Mouse (Mus musculus) forebrain, embryonic 10.5 days (tissue): ENCODE data around the gene Nfasc. TPM values are rescaled to one million over a fixed set of nuclear protein-coding genes. Genes with fewer than 3 reads are reported as not detected.

ENCODE experiments used
- DNase-seq: peaks from one replicate; pipeline ENCODE4 v3.0.0-alpha.2; 2017; ENCODE audit warnings: low spot score; ENCODE audit errors: extremely low spot score
- H3K27ac ChIP-seq: fragments of 300-500 bp; sonication (generic); 2 replicates; pipeline ENCODE4 v1.5.1; 2016; ENCODE audit warnings: mild to moderate bottlenecking
- H3K27me3 ChIP-seq: fragments of 300-500 bp; sonication (generic); 2 replicates; pipeline ENCODE4 v1.6.1; 2016; ENCODE audit warnings: mild to moderate bottlenecking; ENCODE audit not compliant: poor library complexity, severe bottlenecking
- H3K36me3 ChIP-seq: fragments of 300-500 bp; sonication (generic); replicated peaks from 2 replicates; pipeline ENCODE4 v1.6.1; 2016; ENCODE audit warnings: mild to moderate bottlenecking, moderate library complexity
- H3K4me1 ChIP-seq: fragments of 300-500 bp; sonication (generic); 2 replicates; pipeline ENCODE4 v1.6.1; 2016
- H3K4me3 ChIP-seq: fragments of 300-500 bp; sonication (generic); 2 replicates; pipeline ENCODE4 v1.5.1; 2016; ENCODE audit warnings: mild to moderate bottlenecking, moderate library complexity
- H3K9me3 ChIP-seq: fragments of 300-500 bp; sonication (generic); 2 replicates; pipeline ENCODE4 v1.6.1; 2016; ENCODE audit warnings: mild to moderate bottlenecking, moderate library complexity
- WGBS: fragments of 180-500 bp; shearing (Covaris S2); methylation state at CpG from one replicate; pipeline ENCODE4 v1.1.7; 2016; 5-methylcytosine and 5-hydroxymethylcytosine counted together
- polyA plus RNA-seq: library from polyadenylated mRNA; unstranded; fragments of >200 nt; fragmentation: Nextera tagmentation; extraction: Ambion mirVana; gene quantifications from 2 replicates; pipeline ENCODE4 v1.2.1, GENCODE M21; 2016

The Nfasc gene
- polyA plus RNA-seq, 1 experiment from 2014 or later = 9.6 TPM

- 0 out of 2 replicates have a peak overlapping the region, but pooled peaks have one; percentile 26 for H3K27ac ChIP-seq
- H3K36me3 ChIP-seq = no peaks in the 10 kb centered on the region
- peak overlapping the region; percentile 51; the same call in 1 of the 2 replicates for H3K4me3 ChIP-seq
- H3K4me1 ChIP-seq = peaks cover 42% of the 10 kb centered on the region
- no peak for DNase-seq
- 59% methylated on average over 7 of the region's 7 CpGs for WGBS
- no peaks in the 10 kb centered on the region for H3K9me3 ChIP-seq
- peaks cover 93% of the 10 kb centered on the region for H3K27me3 ChIP-seq
Measured at GRCm38 (mm10) chr1:132540701-132541100, 200.9 kb downstream of the Nfasc start.

GRCm38 (mm10) chr1:132537736-132538135 lies 203.9 kb downstream of the Nfasc start:
- WGBS = 86% methylated on average over 5 of the region's 5 CpGs
- Histone ChIP-seq H3K36me3 (no peaks in the 10 kb centered on the region), H3K27ac (no peak overlapping the region), H3K4me3 (no peak overlapping the region), H3K9me3 (no peaks in the 10 kb centered on the region), H3K27me3 (peaks cover 92% of the 10 kb centered on the region), H3K4me1 (peaks cover 59% of the 10 kb centered on the region)
- no peak for DNase-seq

- WGBS = 91% methylated on average over 3 of the region's 3 CpGs
- Histone ChIP-seq H3K27ac (no peak overlapping the region), H3K36me3 (no peaks in the 10 kb centered on the region), H3K4me3 (no peak overlapping the region), H3K4me1 (peaks cover 59% of the 10 kb centered on the region), H3K9me3 (no peaks in the 10 kb centered on the region), H3K27me3 (peaks cover 92% of the 10 kb centered on the region)
- no peak for DNase-seq
Measured at GRCm38 (mm10) chr1:132536416-132536815, 205.2 kb downstream of the Nfasc start.

- no peaks in the 10 kb centered on the region for H3K36me3 ChIP-seq
- WGBS = 89% methylated on average over 4 of the region's 4 CpGs
- peaks cover 92% of the 10 kb centered on the region for H3K27me3 ChIP-seq
- DNase-seq = no peak
- no peaks in the 10 kb centered on the region for H3K9me3 ChIP-seq
- H3K4me1 ChIP-seq = peaks cover 59% of the 10 kb centered on the region
- no peak overlapping the region for H3K27ac ChIP-seq
- H3K4me3 ChIP-seq = no peak overlapping the region
Measured at GRCm38 (mm10) chr1:132535541-132535940, 206.1 kb downstream of the Nfasc start.

GRCm38 (mm10) chr1:132533840-132534239 lies 207.8 kb downstream of the Nfasc start:
- H3K27ac ChIP-seq = no peak overlapping the region
- WGBS = 6% methylated on average over 8 of the region's 8 CpGs

GRCm38 (mm10) chr1:132532521-132532920 lies 209.1 kb downstream of the Nfasc start:
- 74% methylated on average over 9 of the region's 9 CpGs for WGBS
- Histone ChIP-seq H3K9me3 (no peaks in the 10 kb centered on the region), H3K36me3 (no peaks in the 10 kb centered on the region), H3K4me1 (peaks cover 61% of the 10 kb centered on the region), H3K27ac (peak overlapping the region; percentile 44; the same call in 1 of the 2 replicates), H3K4me3 (no peak overlapping the region), H3K27me3 (peaks cover 75% of the 10 kb centered on the region)
- DNase-seq = no peak

More at GRCm38 (mm10) chr1:132533840-132534239, 207.8 kb downstream of the Nfasc start:
- peaks cover 82% of the 10 kb centered on the region for H3K27me3 ChIP-seq
- H3K9me3 ChIP-seq = no peaks in the 10 kb centered on the region
- DNase-seq = no peak
- no peak overlapping the region for H3K4me3 ChIP-seq
- peaks cover 65% of the 10 kb centered on the region for H3K4me1 ChIP-seq
- no peaks in the 10 kb centered on the region for H3K36me3 ChIP-seq

- Histone ChIP-seq H3K4me3 (no peak overlapping the region), H3K4me1 (peaks cover 67% of the 10 kb centered on the region), H3K27me3 (peaks cover 67% of the 10 kb centered on the region), H3K36me3 (no peaks in the 10 kb centered on the region), H3K9me3 (no peaks in the 10 kb centered on the region), H3K27ac (peak overlapping the region; percentile 80)
- peak; percentile 41 for DNase-seq
- 3% methylated on average over 5 of the region's 5 CpGs for WGBS
Measured at GRCm38 (mm10) chr1:132530631-132531191, 210.9 kb downstream of the Nfasc start.

GRCm38 (mm10) chr1:132528647-132529334 lies 212.8 kb downstream of the Nfasc start:
- no peak overlapping the region for H3K27ac ChIP-seq

GRCm38 (mm10) chr1:132528071-132528470 lies 213.5 kb downstream of the Nfasc start:
- H3K27me3 ChIP-seq = peaks cover 48% of the 10 kb centered on the region
- no peak overlapping the region for H3K27ac ChIP-seq
- H3K4me3 ChIP-seq = no peak overlapping the region
- H3K9me3 ChIP-seq = no peaks in the 10 kb centered on the region
- H3K4me1 ChIP-seq = peaks cover 50% of the 10 kb centered on the region
- no peaks in the 10 kb centered on the region for H3K36me3 ChIP-seq
- WGBS = 98% methylated on average over 13 of the region's 13 CpGs
- no peak for DNase-seq

More at GRCm38 (mm10) chr1:132528647-132529334, 212.8 kb downstream of the Nfasc start:
- Histone ChIP-seq H3K4me3 (no peak overlapping the region), H3K27me3 (peaks cover 56% of the 10 kb centered on the region), H3K4me1 (peaks cover 57% of the 10 kb centered on the region), H3K36me3 (no peaks in the 10 kb centered on the region), H3K9me3 (no peaks in the 10 kb centered on the region)
- WGBS = 90% methylated on average over 19 of the region's 19 CpGs
- no peak for DNase-seq

GRCm38 (mm10) chr1:132525832-132526231 lies 215.8 kb downstream of the Nfasc start:
- no peaks in the 10 kb centered on the region for H3K36me3 ChIP-seq
- peaks cover 30% of the 10 kb centered on the region for H3K27me3 ChIP-seq
- H3K4me1 ChIP-seq = peaks cover 37% of the 10 kb centered on the region
- peak; percentile 81 for DNase-seq
- peak overlapping the region; percentile 86 for H3K27ac ChIP-seq
- WGBS = 11% methylated on average over 10 of the region's 10 CpGs
- H3K9me3 ChIP-seq = no peaks in the 10 kb centered on the region
- no peak overlapping the region for H3K4me3 ChIP-seq

- Histone ChIP-seq H3K4me1 (peaks cover 32% of the 10 kb centered on the region), H3K27ac (no peak overlapping the region), H3K4me3 (no peak overlapping the region), H3K36me3 (no peaks in the 10 kb centered on the region), H3K9me3 (no peaks in the 10 kb centered on the region), H3K27me3 (peaks cover 21% of the 10 kb centered on the region)
- peak; percentile 42 for DNase-seq
- WGBS = 34% methylated on average over 4 of the region's 4 CpGs
Measured at GRCm38 (mm10) chr1:132523920-132524319, 217.7 kb downstream of the Nfasc start.

GRCm38 (mm10) chr1:132523048-132523447 lies 218.5 kb downstream of the Nfasc start:
- Histone ChIP-seq H3K36me3 (no peaks in the 10 kb centered on the region), H3K27ac (no peak overlapping the region), H3K4me3 (no peak overlapping the region), H3K27me3 (peaks cover 14% of the 10 kb centered on the region), H3K9me3 (no peaks in the 10 kb centered on the region), H3K4me1 (peaks cover 29% of the 10 kb centered on the region)
- no peak for DNase-seq
- WGBS = 88% methylated on average over 8 of the region's 8 CpGs

- Histone ChIP-seq H3K27ac (no peak overlapping the region), H3K36me3 (no peaks in the 10 kb centered on the region), H3K9me3 (no peaks in the 10 kb centered on the region), H3K4me3 (no peak overlapping the region), H3K27me3 (peaks cover 11% of the 10 kb centered on the region), H3K4me1 (peaks cover 22% of the 10 kb centered on the region)
- 26% methylated on average over 4 of the region's 6 CpGs for WGBS
- peak; percentile 38 for DNase-seq
Measured at GRCm38 (mm10) chr1:132520764-132521163, 220.8 kb downstream of the Nfasc start.
